Mouse (Mus musculus): Measurements from ENCODE around the gene Fgfr2.

The Fgfr2 gene

DNA sequence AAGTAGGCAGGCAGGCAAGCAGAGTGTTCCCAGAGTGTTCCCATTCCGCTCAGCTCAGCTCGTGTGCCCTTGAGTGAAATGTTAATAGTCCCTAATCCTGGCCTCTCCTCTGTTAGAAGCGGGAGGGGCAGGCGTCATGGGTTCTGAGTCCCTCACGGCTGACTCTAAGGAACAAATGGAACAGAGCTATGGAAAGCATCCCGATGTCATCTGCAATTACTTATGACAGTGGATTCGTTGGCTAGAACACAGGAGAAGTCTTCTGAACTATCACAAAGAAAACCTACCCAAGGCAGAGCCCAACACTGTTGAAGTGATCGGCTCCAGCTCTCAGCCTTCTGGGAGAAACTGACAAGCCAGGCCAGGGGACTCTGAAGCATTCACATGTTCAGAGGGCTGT is 2819.7 kb downstream of the Fgfr2 start:
- DNase-seq (ENCODE audit: low read depth, low spot score): no peak

DNA sequence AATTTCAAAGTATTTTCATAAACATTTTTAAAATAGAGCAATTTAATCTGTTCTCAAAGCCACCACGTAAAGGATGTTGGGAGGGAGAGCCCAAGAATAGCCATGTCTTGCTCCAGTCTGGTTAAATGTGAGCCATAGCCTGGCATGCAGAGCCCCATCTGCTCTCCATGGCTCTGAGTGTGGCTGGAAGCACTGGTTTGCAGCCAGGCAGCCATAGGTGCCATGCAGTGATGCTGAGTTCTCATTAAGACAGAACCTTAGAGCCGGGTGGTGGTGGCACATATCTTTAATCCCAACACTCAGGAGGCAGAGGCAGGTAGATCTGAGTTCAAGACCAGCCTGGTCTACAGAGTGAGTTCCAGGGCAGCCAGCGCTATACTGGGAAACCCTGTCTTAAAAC is 2822.5 kb downstream of the Fgfr2 start:
- no peak for DNase-seq (ENCODE audit: low read depth, low spot score)

GRCm38 (mm10) chr7:130298926-130299594 is 2824.1 kb downstream of the Fgfr2 start:
- DNase-seq (ENCODE audit: low read depth, low spot score): no peak

GRCm38 (mm10) chr7:130291179-130291578 is 2832.0 kb downstream of the Fgfr2 start:
- no peak for DNase-seq (ENCODE audit: low read depth, low spot score)

GRCm38 (mm10) chr7:130289428-130289790 is 2833.7 kb downstream of the Fgfr2 start:
- no peak for DNase-seq (ENCODE audit: low read depth, low spot score)

DNA sequence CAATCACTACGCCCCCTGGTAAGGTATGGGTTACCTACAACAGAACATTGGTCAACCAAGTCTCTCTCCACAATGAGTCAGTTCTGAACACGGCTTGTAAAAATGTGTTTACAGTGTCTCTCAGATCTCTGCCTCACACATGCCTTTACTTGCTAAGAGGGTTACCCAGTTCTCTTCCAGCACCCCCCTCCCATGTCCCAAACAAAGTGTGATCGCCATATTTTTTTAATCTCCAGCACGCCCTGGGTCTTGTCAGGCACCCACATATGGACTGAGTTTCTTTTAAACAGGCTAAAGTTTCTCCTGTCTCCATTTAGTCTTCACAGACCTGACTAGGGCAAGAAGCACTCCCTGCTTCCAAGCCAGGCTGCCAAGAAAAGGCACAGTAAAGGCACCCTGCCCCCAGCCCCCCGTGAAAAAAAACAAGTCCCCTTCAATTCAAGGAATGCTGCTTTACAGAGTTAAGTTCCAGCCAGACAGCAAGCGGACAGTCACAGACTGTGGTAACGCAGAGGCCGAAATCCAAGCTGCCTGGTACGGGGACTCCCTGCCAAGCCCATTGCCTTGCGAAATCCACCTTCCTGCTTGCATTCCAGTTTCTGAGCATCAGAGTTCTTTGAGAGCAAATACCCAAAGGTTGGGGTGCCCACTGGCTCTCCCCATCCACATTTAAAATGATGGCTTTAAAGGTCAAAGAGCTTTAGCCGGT is 2834.3 kb downstream of the Fgfr2 start:
- no peak for DNase-seq (ENCODE audit: low read depth, low spot score)

GRCm38 (mm10) chr7:130288248-130288647 is 2834.9 kb downstream of the Fgfr2 start:
- no peak for DNase-seq (ENCODE audit: low read depth, low spot score)

- DNase-seq (ENCODE audit: low read depth, low spot score): no peak
These were observed 2844.1 kb downstream of the Fgfr2 start for GRCm38 (mm10) chr7:130278738-130279705.

DNA sequence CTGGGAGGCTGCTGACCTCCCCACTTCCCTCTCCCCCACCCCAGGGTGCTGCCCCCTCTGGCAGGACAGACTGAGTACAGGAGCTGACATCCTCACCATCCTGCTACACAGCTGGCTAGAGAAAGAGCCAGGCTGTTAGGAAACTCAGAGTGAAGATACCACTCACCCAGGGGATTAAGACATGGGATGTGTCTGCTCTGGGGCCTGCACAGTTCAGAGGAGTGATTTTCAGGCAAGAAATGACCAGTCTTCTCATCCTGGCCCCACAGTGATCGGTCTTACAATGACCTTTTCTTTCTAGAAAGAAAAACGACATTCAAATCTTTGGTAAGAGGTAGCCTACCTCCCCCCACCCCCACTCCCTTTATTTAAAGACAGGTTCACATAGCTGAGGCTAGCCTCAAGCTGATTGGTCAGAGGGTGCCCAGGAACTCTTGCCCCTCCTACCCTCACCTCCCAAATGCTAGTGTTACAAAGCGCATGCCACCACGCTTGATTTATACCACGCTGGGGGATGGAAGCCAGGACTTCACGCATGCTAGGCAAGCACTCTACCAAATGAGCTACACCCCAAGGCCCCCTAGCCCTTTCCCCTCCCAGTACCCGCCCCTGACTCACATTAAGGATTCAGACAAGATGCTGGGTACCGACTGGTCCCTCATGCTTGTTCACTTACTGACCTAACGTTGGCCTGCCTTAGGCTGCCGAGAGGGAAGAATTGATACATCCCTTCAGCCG is 2845.0 kb downstream of the Fgfr2 start:
- DNase-seq (ENCODE audit: low read depth, low spot score): no peak

GRCm38 (mm10) chr7:130273265-130273664 is 2849.9 kb downstream of the Fgfr2 start:
- no peak for DNase-seq (ENCODE audit: low read depth, low spot score)

DNA sequence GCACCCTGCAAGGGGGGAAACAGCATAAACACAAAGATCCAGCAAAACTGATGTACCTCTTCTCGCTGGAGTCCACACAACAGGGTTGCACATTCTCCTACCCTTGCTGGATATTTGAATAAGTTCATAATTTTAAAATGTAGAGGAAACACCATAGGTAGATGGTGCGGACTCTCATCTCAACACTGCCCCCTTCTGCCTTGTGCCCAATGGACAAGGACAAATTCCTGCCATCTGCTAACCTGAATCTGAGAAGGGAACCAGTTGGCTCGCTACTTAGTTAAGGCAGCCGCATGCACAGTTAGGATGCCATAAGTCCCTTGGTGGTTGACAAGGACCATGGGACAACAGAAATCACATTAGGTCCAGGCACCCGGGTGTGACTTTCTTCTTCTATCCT is 2852.3 kb downstream of the Fgfr2 start:
- DNase-seq (ENCODE audit: low read depth, low spot score): no peak

- DNase-seq (ENCODE audit: low read depth, low spot score): no peak
These were observed 2853.9 kb downstream of the Fgfr2 start for GRCm38 (mm10) chr7:130269124-130269867.

DNA sequence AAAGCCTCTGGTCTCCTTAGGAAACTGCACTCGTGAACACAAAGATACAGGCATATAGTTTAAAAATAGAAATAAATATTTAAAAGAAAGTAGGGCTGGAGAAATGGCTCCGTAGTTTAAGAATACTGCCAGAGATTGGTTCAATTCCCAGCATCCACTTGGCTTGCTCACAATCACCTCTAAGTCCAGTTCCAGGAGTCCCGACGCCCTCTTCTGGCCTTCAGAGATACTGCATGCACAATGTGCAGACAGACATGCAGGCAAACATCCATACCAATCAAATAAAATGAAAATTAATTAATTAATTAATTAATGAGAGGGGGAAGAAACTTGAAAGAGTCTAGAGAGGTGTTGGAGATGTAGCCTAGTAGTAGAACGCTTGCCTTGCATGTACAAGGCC is 2856.1 kb downstream of the Fgfr2 start:
- no peak for DNase-seq (ENCODE audit: low read depth, low spot score)

DNA sequence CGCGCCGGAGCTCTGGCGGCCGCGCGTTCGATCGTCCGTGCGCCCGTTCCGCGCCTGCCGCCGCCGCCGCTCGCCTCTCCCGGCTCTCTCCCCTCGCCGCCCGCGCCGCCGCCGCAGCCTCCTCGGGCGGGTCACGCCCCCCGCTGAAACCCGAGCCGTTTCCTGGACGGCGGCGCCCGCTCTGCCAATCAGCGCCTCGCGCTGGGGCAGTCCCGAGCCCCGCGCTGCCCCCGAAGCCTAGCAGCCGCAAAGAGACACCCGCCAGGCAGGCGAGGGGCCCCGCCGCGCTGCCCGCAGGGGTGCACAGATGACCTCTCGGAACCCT is 2857.0 kb downstream of the Fgfr2 start:
- no peak for DNase-seq (ENCODE audit: low read depth, low spot score)

GRCm38 (mm10) chr7:130265319-130266165 is 2857.6 kb downstream of the Fgfr2 start:
- no peak for DNase-seq (ENCODE audit: low read depth, low spot score)

- no peak for DNase-seq (ENCODE audit: low read depth, low spot score)
These were observed 2858.4 kb downstream of the Fgfr2 start for GRCm38 (mm10) chr7:130264616-130265318.

DNA sequence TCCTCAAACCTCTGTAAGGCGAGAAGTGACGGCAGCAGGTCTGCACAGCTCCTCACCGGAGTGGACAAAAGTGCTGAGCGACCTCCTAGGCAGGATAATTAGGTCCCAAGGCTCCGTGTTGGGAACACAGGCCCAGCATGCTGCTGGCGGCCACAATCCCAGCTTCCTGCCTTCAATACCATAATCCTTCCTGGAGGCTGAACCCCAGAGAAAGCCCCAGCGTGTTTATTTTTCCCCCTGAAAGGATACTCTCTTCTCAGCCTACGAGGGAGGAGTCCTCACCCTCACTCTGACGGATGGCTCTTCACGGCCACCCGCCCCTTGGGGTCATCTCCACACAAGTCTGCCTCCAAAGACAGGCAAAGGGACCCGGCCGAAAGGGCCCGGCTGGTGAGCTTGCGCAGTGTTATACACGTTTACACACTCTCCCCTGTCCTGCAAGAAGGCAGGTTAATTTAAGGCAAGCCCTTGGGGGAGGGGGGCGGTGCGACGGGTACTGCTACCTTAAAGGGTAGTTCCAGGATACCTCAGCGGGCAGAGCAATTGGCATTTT is 2859.3 kb downstream of the Fgfr2 start:
- DNase-seq (ENCODE audit: low read depth, low spot score): no peak

GRCm38 (mm10) chr7:130263233-130263594 is 2859.9 kb downstream of the Fgfr2 start:
- DNase-seq (ENCODE audit: low read depth, low spot score): no peak

GRCm38 (mm10) chr7:130262528-130263232 is 2860.5 kb downstream of the Fgfr2 start:
- DNase-seq (ENCODE audit: low read depth, low spot score): no peak
